Mouse (Mus musculus): ENCODE measurements around the gene Adgre1. TPM values are rescaled to one million over a fixed set of nuclear protein-coding genes. Genes with fewer than 3 reads are reported as not detected.

Gene Adgre1
- polyA plus RNA-seq (2015; fragmentation: Illumina TruSeq; extraction: RNeasy Lipid Tissue Mini Kit (QIAGEN cat#74804); ENCODE audit: low read depth, low replicate concordance): 6.2 TPM

GRCm38 (mm10) chr17:57358441-57358840 lies at the start of gene Adgre1:
TSS of gene Adgre1 (plus strand) at chr17:57358691.

Other genes with a start within 250 kb of the Adgre1 start
- gene Cd70, start 208.9 kb upstream of the Adgre1 start, polyA plus RNA-seq (2015; fragmentation: Illumina TruSeq; extraction: RNeasy Lipid Tissue Mini Kit (QIAGEN cat#74804); ENCODE audit: low read depth, low replicate concordance): not detected
- gene Tnfsf14, start 164.5 kb upstream of the Adgre1 start, polyA plus RNA-seq (2015; fragmentation: Illumina TruSeq; extraction: RNeasy Lipid Tissue Mini Kit (QIAGEN cat#74804); ENCODE audit: low read depth, low replicate concordance): not detected
- 1.1 TPM for gene C3, start 130.6 kb upstream of the Adgre1 start, polyA plus RNA-seq (2015; fragmentation: Illumina TruSeq; extraction: RNeasy Lipid Tissue Mini Kit (QIAGEN cat#74804); ENCODE audit: low read depth, low replicate concordance)
- gene Gpr108, start 110.2 kb upstream of the Adgre1 start, polyA plus RNA-seq (2015; fragmentation: Illumina TruSeq; extraction: RNeasy Lipid Tissue Mini Kit (QIAGEN cat#74804); ENCODE audit: low read depth, low replicate concordance): 26.0 TPM
- gene Trip10, start 109.2 kb upstream of the Adgre1 start, polyA plus RNA-seq (2015; fragmentation: Illumina TruSeq; extraction: RNeasy Lipid Tissue Mini Kit (QIAGEN cat#74804); ENCODE audit: low read depth, low replicate concordance): 10.5 TPM
- gene Vav1, start 79.6 kb upstream of the Adgre1 start, polyA plus RNA-seq (2015; fragmentation: Illumina TruSeq; extraction: RNeasy Lipid Tissue Mini Kit (QIAGEN cat#74804); ENCODE audit: low read depth, low replicate concordance): 2.8 TPM
- not detected for gene Vmn2r120, start 186.8 kb downstream of the Adgre1 start, polyA plus RNA-seq (2015; fragmentation: Illumina TruSeq; extraction: RNeasy Lipid Tissue Mini Kit (QIAGEN cat#74804); ENCODE audit: low read depth, low replicate concordance)

Measured in brain, adult 10 weeks (tissue).